Mouse (Mus musculus) heart, embryonic 14.5 days (tissue): Measurements from ENCODE around the gene Rnf19b. TPM values are rescaled to one million over a fixed set of nuclear protein-coding genes. Genes with fewer than 3 reads are reported as not detected.
A peak's percentile ranks its signal among the peaks of the same experiment; 100 is the strongest.

Source experiments
- ATAC-seq: fragments of 200-750 bp; cut with Nextera tagmentation; 2 replicates; pipeline ENCODE4 v1.8.0; 2017; ENCODE audit warnings: low read depth, moderate TSS enrichment; ENCODE audit not compliant: insufficient number of reproducible peaks, insufficient read depth, low FRiP score
- H3K27ac ChIP-seq, 2 experiments: fragments of 200-500 bp in 1 of 2; fragments of 300-500 bp in 1 of 2; sonication (generic) in 1 of 2; replicated peaks in 1 of 2; 2 replicates each; pipeline ENCODE4 v1.5.1; 2012 to 2014; ENCODE audit warnings: low read depth in 2 of 2, low read length in 2 of 2, control low read depth in 1 of 2, mild to moderate bottlenecking in 1 of 2, mixed read lengths in 1 of 2; ENCODE audit not compliant: control insufficient read depth in 1 of 2, insufficient read depth in 1 of 2
- H3K27me3 ChIP-seq: fragments of 300-500 bp; sonication (generic); 2 replicates; pipeline ENCODE4 v1.6.1; 2014; ENCODE audit warnings: mild to moderate bottlenecking, low read length, control low read depth; ENCODE audit not compliant: control insufficient read depth, insufficient read depth
- H3K36me3 ChIP-seq: fragments of 300-500 bp; sonication (generic); 2 replicates; pipeline ENCODE4 v1.6.1; 2014; ENCODE audit warnings: mild to moderate bottlenecking, control low read depth, low read length, mixed read lengths; ENCODE audit not compliant: control insufficient read depth, insufficient read depth
- H3K4me1 ChIP-seq, 2 experiments: fragments of 200-500 bp in 1 of 2; fragments of 300-500 bp in 1 of 2; sonication (generic) in 1 of 2; 2 replicates each; pipeline ENCODE4 v1.6.1; 2012 to 2014; ENCODE audit warnings: low read length in 2 of 2, control low read depth in 1 of 2, mixed read lengths in 1 of 2; ENCODE audit not compliant: control insufficient read depth in 2 of 2, insufficient read depth in 2 of 2
- H3K4me2 ChIP-seq: fragments of 300-500 bp; sonication (generic); 2 replicates; pipeline ENCODE4 v1.6.1; 2014; ENCODE audit warnings: mild to moderate bottlenecking, low read length
- H3K4me3 ChIP-seq, 2 experiments: fragments of 200-500 bp in 1 of 2; fragments of 300-500 bp in 1 of 2; sonication (generic) in 1 of 2; 2 replicates each; pipeline ENCODE4 v1.5.1; 2012 to 2014; ENCODE audit warnings: low read length in 2 of 2, mild to moderate bottlenecking in 2 of 2, control low read depth in 1 of 2, low read depth in 1 of 2, moderate library complexity in 1 of 2; ENCODE audit not compliant: control insufficient read depth in 1 of 2, insufficient read depth in 1 of 2
- H3K9ac ChIP-seq: fragments of 300-500 bp; sonication (generic); 2 replicates; pipeline ENCODE4 v1.6.1; 2014; ENCODE audit warnings: mild to moderate bottlenecking, low read length
- H3K9me3 ChIP-seq: fragments of 300-500 bp; sonication (generic); 2 replicates; pipeline ENCODE4 v1.6.1; 2016; ENCODE audit warnings: low read length, control low read depth; ENCODE audit not compliant: control insufficient read depth
- WGBS: fragments of 180-500 bp; shearing (Covaris S2); extraction: QIAGEN DNeasy Blood & Tissue Kit; methylation state at CpG from one replicate; pipeline ENCODE4 v1.1.7; 2014; 5-methylcytosine and 5-hydroxymethylcytosine counted together
- polyA plus RNA-seq: library from polyadenylated mRNA; unstranded; fragments of >200 nt; fragmentation: Nextera tagmentation; extraction: Ambion mirVana; gene quantifications from 2 replicates; pipeline ENCODE4 v1.2.1, GENCODE M21; 2014

Gene Rnf19b
- polyA plus RNA-seq, 1 experiment from 2014 or later = 9.0 TPM

DNA sequence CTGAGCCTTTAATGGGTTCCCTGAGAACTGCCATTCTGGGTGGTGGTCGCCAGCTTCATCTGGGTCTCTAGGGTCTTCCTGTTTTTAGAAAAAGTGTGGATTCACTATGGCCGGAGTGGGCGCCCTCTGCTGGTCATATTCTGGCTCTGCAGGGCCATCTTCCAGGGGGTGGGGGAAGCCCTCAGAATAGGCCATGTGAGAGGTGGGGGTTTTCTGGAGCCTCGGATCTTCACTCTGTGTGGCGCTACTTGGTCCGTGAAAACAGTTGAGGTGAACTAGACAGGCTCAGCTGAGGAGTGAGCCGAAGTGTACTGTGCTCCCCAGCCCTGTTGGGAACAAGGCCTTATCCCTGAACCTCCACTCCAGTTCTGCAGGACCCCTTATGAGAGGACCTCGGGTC is 72.1 kb downstream of the Rnf19b start:
- H3K4me2 ChIP-seq = peak overlapping the region; percentile 55
- 0 out of 4 replicates have a peak overlapping the region, but pooled peaks of 1 of the 2 experiments have one; percentile 14 for H3K4me3 ChIP-seq
- ATAC-seq = peak; percentile 40; the same call in 1 of the 2 replicates
- peaks cover 20% of the 10 kb centered on the region for H3K27me3 ChIP-seq
- H3K27ac ChIP-seq = no peak overlapping the region
- peaks cover 10 to 23% of the 10 kb centered on the region in 2 experiments for H3K4me1 ChIP-seq
- H3K9me3 ChIP-seq = no peaks in the 10 kb centered on the region
- 3% methylated on average over 8 of the region's 8 CpGs for WGBS
- H3K36me3 ChIP-seq = no peaks in the 10 kb centered on the region
- H3K9ac ChIP-seq = no peak overlapping the region

DNA sequence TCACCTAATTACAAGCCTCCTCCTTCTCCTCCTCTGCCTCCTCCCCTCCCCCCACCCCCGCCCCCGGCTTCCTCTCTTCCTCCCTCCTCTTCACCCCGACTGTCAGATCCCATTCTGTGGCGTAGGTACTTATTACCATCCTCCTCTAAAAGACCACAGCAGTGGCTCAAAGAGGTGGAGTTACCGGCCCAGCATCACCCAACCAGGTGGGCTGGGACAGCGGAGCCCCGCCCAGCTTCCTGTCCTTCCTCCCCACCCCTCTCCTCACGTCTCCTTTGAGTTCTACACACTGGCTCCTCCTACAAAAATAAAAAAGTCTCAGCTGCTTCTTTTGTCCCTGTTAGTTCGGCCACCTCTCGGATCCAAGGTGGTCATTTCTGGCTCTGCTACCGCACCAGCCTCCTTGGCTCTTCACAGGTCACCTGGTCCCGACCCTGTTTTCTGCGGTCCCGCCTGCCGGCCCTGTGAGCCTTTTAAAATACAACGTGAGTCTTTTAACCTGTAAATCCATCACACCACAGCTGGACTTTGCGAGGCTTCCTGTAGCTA is 72.8 kb downstream of the Rnf19b start:
- H3K4me3 ChIP-seq = peak overlapping the region; percentile 14 to 19; a peak in 3 of 4 replicates
- peak overlapping the region; percentile 55 for H3K4me2 ChIP-seq
- ATAC-seq = no peak
- no peak overlapping the region for H3K27ac ChIP-seq
- peaks cover 17% of the 10 kb centered on the region for H3K27me3 ChIP-seq
- 3% methylated on average over 17 of the region's 17 CpGs for WGBS
- no peak overlapping the region for H3K9ac ChIP-seq
- no peaks in the 10 kb centered on the region for H3K36me3 ChIP-seq
- H3K4me1 ChIP-seq = peaks cover 10 to 19% of the 10 kb centered on the region in 2 experiments
- H3K9me3 ChIP-seq = no peaks in the 10 kb centered on the region

DNA sequence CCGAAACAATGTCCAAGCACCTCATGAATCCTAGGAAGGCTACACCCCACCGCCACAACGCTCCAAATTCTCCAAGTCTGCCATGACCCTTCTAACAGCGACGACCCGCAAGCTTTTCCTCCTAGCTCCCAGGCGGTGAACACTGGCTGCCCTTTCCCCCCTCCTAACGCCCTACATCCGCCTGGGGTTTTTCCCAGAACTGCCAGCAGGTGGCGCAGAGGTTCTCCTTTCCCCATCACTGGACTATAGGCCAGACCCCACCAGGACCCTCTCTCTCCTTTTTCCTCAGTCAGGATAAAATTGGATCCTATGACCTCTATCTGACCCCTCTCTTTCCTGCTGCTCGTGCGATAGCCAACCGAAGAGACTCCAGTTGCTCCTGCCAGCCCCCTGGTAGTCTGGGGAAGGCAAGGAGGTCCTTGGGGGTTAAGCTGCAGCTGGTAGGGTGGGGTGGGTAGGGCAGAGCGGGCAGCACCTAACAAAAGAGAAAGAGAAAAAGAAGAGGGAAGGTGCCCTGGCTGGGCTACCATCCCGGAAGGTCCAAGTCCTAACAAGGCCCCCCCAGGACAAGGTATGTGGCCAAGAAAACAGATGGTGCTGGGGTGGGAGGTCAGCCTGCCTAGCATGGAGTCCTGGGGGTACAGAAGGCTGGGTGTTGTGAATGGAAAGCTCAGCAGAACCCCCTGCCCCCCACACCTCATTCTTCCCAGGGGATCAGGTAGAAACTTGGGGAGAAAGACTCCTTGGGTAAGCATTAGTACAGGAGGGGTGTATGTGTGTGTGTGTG is 76.9 kb downstream of the Rnf19b start:
- Histone ChIP-seq H3K4me3 (peak overlapping the region in 1 of 2 experiments; percentile 19; a peak in 1 of 4 replicates), H3K36me3 (no peaks in the 10 kb centered on the region), H3K4me2 (peak overlapping the region; percentile 45), H3K4me1 (peaks cover 23 to 27% of the 10 kb centered on the region in 2 experiments), H3K27me3 (peaks cover 16% of the 10 kb centered on the region), H3K27ac (no peak overlapping the region), H3K9ac (no peak overlapping the region), H3K9me3 (no peaks in the 10 kb centered on the region)
- WGBS = 9% methylated on average over 15 of the region's 15 CpGs
- ATAC-seq = no peak

Other genes with a start within 250 kb of the Rnf19b start
- 3.5 and 3.6 TPM in 2 replicates for gene Trim62, start 174.7 kb upstream of the Rnf19b start, polyA plus RNA-seq
- gene Azin2, start 95.8 kb upstream of the Rnf19b start, polyA plus RNA-seq = 6.2 and 7.4 TPM in 2 replicates
- gene Ak2, start 66.3 kb upstream of the Rnf19b start, polyA plus RNA-seq = 126 and 129 TPM in 2 replicates
- gene Tmem54, start 47.3 kb downstream of the Rnf19b start, polyA plus RNA-seq = not detected in 2 replicates
- 0.31 and 0.47 TPM in 2 replicates for gene Hpca, start 63.8 kb downstream of the Rnf19b start, polyA plus RNA-seq
- 11.9 and 13.7 TPM in 2 replicates for gene Fndc5, start 78.7 kb downstream of the Rnf19b start, polyA plus RNA-seq
- gene S100pbp, start 131.5 kb downstream of the Rnf19b start, polyA plus RNA-seq = 13.7 and 15.7 TPM in 2 replicates
- gene Yars, start 131.5 kb downstream of the Rnf19b start, polyA plus RNA-seq = 46.3 and 51.2 TPM in 2 replicates
- gene C77080, start 203.1 kb downstream of the Rnf19b start, polyA plus RNA-seq = 1.3 and 1.4 TPM in 2 replicates
- 1.6 and 1.8 TPM in 2 replicates for gene Sync, start 229.3 kb downstream of the Rnf19b start, polyA plus RNA-seq